Mouse (Mus musculus) CH12.LX (cell line): Measurements from ENCODE around the gene Ap5z1.

Experiments used
- CTCF ChIP-seq, 2 experiments: IDR thresholded peaks in 1 of 2; conservative IDR thresholded peaks in 1 of 2; 2 replicates each; pipeline ENCODE4 v1.5.1; 2011 to 2012; ENCODE audit warnings: low read depth in 2 of 2, low read length in 2 of 2, improper control_type of control experiment in 1 of 2, inconsistent platforms in 1 of 2, mild to moderate bottlenecking in 1 of 2, moderate library complexity in 1 of 2
- HCFC1 ChIP-seq: IDR thresholded peaks from 2 replicates; pipeline ENCODE4 v1.6.1; 2012; ENCODE audit warnings: low read depth, mild to moderate bottlenecking, inconsistent platforms, low read length, improper control_type of control experiment
- MAFK ChIP-seq: IDR thresholded peaks from 2 replicates; pipeline ENCODE4 v1.6.1; 2011; ENCODE audit warnings: low read length, improper control_type of control experiment; ENCODE audit not compliant: insufficient replicate concordance
- MAZ ChIP-seq: IDR thresholded peaks from 2 replicates; pipeline ENCODE4 v1.6.1; 2012; ENCODE audit warnings: low read depth, mild to moderate bottlenecking, inconsistent platforms, low read length, improper control_type of control experiment, moderate library complexity
- NELFE ChIP-seq: IDR thresholded peaks from 2 replicates; pipeline ENCODE4 v1.6.1; 2011; ENCODE audit warnings: low read depth, low read length, improper control_type of control experiment
- TBP ChIP-seq: conservative IDR thresholded peaks from 2 replicates; pipeline ENCODE4 v1.6.1; 2011; ENCODE audit warnings: low read depth, low read length, improper control_type of control experiment
- USF1 ChIP-seq: IDR thresholded peaks from 2 replicates; pipeline ENCODE4 v1.6.1; 2014; ENCODE audit warnings: low read depth, mild to moderate bottlenecking, inconsistent platforms, low read length, improper control_type of control experiment
- ZC3H11A ChIP-seq: IDR thresholded peaks from 2 replicates; pipeline ENCODE4 v1.6.1; 2012; ENCODE audit warnings: low read depth, mild to moderate bottlenecking, inconsistent platforms, low read length, improper control_type of control experiment

DNA sequence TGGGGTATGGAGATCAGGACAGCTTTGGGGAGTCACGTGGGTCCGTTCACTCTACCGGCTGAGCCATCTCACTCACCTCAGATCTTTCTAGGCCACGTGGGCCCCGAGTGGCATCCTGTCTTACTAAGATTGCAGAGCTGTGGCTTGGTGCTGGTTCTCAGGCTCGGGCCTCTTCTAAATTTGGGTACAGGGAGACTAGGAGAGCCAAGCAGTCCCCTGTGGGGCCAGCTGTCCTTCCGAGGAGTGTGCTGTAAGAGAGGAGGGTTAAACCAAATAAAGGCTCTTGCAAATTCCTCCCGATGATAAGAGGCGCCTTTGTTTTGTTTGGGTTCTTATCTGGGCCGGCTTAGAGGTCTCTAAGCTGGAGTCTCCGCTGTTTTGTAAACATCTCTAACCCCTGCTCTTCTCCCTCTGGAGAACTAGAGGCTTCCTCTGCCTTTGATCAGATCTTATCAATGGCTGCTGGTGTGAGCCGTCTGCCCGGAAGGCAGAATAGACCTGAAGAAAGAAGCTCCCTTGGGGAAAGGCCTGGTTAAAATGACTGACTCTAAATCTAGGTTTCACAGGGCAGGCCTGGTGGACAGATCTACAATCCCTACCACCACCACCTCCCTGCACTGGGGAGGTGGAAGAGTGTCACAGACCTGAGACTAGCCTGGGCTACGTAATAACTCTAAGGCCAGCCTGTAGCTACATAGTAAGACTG lies 47.5 kb upstream of the Ap5z1 start:
- peak; percentile 86 for TF ChIP-seq USF1
- TF ChIP-seq TBP, result 0 out of 2 replicates have a peak, but pooled peaks have one; percentile 30
- TF ChIP-seq HCFC1, result no peak
- TF ChIP-seq MAFK, result no peak
- TF ChIP-seq ZC3H11A, result no peak
- TF ChIP-seq NELFE, result no peak
- no peak for TF ChIP-seq MAZ
- no peak for TF ChIP-seq CTCF (conservative IDR thresholded peaks at IDR 0.05 in 1 of 2, IDR thresholded peaks at IDR 0.05 in 1 of 2; ENCODE audit: low read depth in 2 of 2, low read length in 2 of 2)
